Mouse (Mus musculus) right cerebral cortex, adult 18-20 months (tissue): ENCODE results near the gene Tbx3.

Experiments used
- DNase-seq: peaks from one replicate; pipeline ENCODE4 v3.0.0; 2022; ENCODE audit warnings: mixed read lengths

Gene Tbx3

DNA sequence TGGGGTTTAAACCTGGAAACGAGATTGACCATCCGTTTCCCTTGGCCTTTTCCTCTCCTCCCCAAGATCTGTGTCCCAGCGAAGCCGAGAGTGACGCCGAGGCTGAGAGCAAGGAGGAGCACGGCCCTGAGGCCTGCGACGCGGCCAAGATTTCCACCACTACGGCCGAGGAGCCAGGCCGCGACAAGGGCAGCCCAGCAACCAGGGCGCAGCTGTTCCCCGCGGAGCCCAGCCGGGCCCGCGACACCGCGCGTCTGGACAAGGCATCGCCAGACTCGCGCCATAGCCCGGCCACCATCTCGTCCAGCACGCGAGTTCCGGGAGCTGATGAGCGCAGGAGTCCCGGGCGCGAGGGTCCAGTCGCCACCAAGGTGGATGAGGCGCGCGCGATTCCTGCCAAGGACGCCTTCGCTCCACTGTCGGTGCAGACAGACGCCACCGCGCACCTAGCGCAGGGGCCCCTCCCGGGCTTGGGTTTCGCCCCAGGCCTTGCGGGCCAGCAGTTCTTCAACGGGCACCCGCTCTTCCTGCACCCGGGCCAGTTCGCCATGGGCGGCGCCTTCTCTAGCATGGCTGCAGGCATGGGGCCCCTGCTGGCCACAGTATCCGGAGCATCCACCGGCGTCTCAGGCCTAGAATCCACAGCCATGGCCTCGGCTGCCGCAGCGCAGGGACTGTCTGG is 10.0 kb downstream of the Tbx3 start:
- DNase-seq: no peak

- DNase-seq: no peak
These were observed 10.8 kb downstream of the Tbx3 start for GRCm38 (mm10) chr5:119681011-119681832.

DNA sequence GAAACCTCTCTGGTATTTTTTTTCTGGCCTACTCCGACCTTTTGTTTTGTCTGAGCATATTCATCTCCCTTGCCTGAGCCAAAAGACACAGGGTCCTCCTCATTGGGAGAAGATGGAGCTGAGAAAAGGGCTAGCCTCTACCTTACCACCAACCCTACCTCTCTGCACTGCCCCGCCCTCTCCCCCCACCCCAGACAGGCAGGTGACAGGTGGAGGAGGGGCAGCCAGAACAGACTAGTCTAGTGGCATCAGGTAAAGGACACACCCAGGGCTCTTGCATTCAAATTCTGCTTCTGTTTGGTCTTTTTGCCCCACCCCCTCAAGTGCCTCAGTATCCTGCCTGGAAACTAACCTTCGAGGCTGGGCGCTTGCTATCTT is 11.4 kb downstream of the Tbx3 start:
- DNase-seq: no peak

DNA sequence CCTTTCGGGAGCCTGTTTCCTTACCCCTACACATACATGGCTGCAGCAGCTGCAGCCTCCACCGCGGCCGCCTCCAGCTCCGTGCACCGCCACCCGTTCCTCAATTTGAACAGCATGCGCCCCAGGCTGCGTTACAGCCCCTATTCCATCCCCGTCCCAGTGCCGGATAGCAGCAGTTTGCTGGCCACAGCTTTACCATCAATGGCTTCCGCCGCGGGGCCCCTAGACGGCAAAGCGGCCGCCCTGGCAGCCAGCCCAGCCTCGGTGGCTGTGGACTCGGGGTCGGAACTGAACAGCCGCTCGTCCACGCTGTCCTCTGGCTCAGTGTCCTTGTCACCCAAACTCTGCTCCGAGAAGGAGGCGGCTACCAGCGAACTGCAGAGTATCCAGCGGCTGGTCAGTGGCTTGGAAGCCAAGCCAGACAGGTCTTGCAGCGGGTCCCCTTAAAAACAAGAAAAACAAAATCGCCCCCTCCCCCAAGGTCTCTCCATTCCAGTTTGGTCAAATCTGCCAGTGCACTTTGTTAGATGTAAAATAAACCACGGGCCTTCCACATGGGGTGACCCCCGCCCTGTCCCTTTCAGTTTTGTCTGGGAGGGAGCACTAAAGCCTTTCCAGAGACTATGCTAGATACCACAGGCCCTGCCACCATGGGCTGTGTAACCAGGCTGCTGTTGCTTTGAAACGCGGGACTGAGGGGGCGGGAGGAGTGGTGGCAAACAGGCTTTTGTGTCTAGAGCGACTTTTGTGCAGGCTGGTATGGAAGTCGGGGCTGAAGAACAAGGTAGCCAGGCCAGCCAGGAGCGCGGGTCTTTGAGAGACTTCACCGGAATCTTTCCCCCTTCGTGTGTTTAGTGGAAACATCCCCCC is 12.4 kb downstream of the Tbx3 start:
- no peak for DNase-seq

DNA sequence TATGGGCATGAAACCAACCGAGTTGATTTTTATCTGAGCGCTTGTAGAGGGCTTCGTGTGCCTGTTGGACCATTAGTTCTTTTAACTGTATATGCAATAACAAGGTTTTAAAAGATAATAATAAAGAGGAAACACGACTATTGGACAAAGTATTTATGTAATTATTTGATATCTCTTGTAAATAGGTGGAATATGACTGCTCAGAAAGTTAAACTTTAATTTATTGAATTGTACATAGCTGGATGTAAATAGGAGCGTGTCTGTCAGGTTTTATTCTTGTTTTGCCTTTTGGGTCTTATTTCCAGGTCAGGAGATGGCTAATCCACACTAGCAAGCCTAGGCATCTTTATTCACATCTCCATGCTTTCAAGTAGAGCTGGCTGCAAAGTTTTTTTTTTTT is 13.4 kb downstream of the Tbx3 start:
- no peak for DNase-seq

DNA sequence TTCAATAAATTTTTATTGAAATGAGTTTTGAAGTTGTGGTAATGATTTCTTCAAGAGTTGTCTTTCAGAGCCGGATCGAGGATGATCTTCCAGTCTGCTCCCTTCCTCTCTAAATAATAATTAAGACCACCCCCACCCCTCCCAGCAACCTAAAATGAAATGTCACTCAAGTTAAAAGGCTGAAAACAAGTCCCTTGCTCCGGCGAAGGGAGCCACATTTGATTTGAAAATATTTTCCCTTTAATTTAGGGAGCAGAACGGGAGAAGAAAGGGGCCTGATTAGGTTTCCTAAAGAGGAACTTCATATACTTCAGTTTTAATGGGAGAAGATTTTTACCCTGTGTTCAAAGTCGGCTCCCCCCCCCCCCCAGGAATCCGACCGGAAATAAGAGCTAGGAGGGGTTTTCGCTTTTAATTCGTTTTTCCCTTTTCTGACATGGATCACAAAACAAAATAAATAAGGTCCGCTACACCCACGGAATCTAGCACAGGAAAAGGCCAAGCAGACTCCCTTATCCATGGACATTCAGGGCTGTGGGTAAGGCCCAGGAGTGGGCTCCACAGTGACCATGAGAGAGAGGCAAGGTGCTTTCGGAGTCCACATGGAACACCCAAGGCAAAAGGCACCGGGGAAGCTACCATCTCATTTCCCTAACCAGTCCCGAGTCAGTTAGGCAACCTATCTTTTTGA is 14.4 kb downstream of the Tbx3 start:
- no peak for DNase-seq

DNA sequence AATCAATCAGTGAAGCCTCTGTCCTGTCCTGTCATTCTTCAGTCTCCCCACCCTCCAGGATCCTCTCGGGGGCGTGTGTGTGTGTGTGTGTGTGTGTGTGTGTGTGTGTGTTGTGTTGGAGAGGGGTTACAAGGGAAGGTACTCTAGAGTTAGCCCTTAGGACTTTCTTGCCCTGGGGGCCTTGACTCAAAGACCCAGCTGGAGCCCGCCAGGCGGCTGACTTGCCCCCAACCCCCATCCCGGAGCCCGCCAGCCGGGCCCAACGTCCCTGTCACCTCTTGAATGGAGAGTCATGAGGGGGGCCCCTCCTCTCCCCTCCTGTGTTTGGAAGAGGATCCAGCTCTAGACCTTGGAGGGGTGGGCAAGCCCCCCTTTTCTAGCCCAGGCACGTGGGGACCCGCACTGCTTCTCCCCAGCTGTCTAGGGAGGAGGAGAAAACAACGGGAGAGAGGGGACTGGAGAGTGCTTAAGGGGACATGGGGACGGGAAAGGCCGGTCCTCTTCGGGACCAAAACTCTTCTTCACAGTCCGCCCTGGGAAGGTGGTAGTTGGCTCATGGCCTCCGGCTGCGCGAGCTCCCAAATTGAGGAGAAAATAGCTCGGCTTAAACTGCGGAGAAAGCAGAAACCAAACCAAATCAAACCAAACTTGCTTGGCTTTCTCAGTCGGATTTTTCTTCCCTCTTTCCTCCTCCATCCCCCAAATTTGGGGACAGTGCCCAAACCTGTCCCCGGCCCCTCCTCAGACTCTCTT is 15.2 kb downstream of the Tbx3 start:
- no peak for DNase-seq

DNA sequence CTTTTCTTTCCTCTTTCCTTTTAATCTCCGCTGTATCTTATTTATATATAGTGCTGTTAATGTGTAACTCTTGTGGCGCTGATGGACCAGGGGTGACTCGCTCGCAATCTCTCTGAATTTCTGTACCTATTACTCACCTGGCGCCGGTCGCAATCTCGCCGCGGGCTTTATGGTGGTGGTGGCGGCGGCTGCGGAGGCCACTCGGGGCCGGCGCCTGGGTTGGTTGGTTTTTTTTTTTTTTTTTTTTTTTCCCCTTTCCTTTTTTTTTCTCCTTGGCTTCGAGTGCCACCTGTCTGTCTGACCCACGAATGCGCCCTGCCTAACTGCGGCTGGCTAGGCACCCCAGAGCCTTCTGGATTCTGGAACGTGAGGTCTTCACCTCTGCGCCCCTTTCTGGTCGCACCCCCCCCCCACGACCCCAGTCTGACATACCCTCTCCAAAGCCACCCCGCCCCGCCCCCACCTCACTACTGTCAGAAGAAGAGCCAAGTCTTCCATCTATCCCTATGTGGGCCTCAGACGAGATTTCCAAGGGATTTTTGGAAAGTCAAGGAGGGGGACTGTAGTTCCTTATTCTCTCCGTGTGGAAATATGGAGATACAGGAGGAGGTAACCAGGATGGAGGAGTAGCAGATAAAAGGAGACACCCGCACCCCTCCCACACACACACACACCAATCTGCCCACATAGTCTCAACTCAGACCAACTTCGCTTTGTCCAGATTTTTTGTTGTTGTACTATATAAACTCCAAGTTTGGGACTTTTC is 15.9 kb downstream of the Tbx3 start:
- DNase-seq: no peak

GRCm38 (mm10) chr5:119687005-119687855 is 16.8 kb downstream of the Tbx3 start:
- DNase-seq: no peak

DNA sequence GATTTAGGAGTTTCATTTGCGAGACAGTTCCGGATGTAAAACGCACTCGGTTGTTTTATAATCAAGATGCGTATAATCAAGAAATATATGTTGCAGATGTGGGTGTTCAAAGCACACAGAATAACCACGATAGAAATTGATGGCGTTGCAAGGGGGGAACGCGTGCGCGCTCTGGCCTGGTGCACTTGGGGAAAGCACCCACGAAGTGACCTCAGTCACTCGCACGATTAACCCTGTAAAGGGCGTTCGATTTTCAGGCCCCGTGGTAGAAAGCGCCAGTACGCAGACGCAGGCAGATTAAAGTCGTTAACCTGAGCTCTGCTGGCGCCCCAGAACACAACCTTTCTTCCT is 17.4 kb downstream of the Tbx3 start:
- DNase-seq: no peak

GRCm38 (mm10) chr5:119688306-119688705 is 17.8 kb downstream of the Tbx3 start:
- DNase-seq: no peak

DNA sequence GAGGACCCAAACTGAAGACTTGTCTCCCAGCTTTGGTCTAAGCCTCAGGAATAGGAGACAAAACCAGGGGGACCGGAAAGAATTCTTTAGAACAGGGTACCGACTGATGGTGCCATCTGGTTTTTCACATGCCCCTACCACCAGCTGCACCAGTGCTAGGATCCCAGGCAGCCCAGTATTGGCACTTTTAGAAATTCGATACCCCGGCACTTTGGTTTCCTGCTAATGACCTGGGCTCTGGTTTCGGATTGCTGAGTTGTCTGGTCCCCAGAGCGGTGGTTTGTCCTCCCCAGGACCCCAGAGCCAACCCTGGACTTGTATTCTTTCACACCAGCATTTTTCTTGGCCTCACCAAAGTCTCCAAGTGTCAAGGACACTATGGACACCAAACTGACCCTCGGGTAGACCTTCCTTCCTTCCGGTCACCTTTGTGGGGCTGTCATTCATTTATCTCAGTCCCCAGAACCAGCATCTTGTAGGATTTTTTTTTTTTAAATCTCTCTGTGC is 18.5 kb downstream of the Tbx3 start:
- no peak for DNase-seq

- DNase-seq: no peak
These were observed 19.0 kb downstream of the Tbx3 start for GRCm38 (mm10) chr5:119689501-119689900.

GRCm38 (mm10) chr5:119691075-119691474 is 20.6 kb downstream of the Tbx3 start:
- DNase-seq: peak; percentile 63

GRCm38 (mm10) chr5:119692425-119692824 is 22.0 kb downstream of the Tbx3 start:
- DNase-seq: no peak

DNA sequence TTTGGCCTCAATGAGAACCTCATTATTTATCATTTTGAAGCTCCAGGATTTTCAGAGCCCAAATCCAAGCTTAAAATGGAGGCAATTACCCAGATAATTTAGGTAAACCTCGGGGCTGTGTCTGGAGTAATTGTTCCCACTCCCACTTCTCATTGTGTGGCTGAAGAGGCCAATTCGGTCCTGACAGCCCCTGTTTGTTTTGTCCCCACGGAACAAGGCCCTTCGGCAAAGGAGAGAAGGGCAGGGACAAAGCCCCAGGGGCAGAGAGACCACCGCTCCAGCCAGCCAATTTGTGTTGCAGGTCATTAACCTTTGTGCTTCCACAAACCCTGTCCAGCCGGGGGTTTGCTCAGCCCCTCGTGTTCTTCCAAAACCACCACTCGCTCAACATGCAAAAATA is 24.4 kb downstream of the Tbx3 start:
- no peak for DNase-seq

DNA sequence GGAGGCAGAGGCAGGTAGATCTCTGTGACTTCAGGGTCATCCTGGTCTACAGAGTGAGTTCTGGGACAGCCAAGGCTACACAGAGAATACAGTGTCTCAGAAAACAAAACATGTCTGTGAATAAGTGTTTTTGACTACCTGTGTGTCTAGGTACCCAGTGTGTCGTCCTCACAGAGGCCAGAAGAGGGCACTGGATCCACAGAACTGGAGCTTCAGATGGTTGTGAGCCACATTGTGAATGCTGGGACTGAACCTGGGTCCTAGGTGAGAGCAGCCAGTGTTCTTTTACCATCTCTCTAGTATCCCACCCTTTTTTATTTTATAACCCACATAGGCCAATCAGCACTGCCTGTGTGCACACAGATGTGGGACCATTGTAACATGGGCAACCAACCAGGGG is 32.6 kb downstream of the Tbx3 start:
- DNase-seq: no peak

DNA sequence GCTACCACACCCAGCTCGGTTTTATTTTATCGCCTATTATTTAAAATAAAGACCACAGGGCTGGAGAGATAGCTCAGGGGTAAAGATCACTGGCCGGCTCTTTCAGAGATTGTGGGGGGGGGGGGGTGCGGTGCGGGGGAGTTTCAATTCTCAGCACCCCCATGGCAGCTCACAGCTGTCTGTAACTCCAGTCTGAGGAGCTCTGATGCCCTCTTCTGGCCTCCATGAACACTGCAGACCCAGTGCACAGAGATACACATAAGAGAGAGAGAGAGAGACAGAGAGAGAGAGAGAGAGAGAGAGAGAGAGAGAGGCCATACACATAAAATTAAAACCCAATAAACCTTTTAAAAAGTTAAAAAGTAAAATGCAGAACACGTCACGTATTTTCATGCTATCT is 34.4 kb downstream of the Tbx3 start:
- DNase-seq: no peak

DNA sequence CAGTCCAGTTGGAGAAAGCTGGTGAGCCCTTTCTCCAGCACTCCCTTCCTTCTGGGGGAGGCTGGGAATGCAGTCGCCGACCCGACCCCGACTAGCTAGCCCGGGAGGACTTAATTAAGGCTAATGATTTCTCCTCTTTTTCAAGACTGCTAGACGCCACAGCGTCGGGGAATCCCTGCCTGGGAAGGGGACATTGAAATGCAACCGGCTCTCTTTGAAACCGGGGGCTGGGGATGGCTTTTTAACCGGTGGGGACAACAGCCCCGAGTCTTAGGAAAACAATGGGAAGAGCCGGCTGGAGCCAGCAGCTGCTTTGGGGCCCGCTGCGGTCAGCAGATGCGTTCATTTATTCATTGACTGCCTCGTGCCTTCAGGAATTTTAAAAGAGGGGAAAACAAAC is 36.0 kb downstream of the Tbx3 start:
- no peak for DNase-seq

GRCm38 (mm10) chr5:119708850-119709585 is 38.5 kb downstream of the Tbx3 start:
- DNase-seq: no peak
